Mouse (Mus musculus) limb, embryonic 13.5 days (tissue): ENCODE results near the gene Stac3. TPM values are rescaled to one million over a fixed set of nuclear protein-coding genes. Genes with fewer than 3 reads are reported as not detected.

Experiments used
- ATAC-seq: fragments of 200-750 bp; cut with Nextera tagmentation; 2 replicates; pipeline ENCODE4 v1.8.0; 2017; ENCODE audit warnings: low read depth, moderate number of reproducible peaks, moderate TSS enrichment; ENCODE audit not compliant: low FRiP score
- H3K27ac ChIP-seq: fragments of 300-500 bp; sonication (generic); 2 replicates; pipeline ENCODE4 v1.5.1; 2015; ENCODE audit warnings: inconsistent platforms, mild to moderate bottlenecking, moderate library complexity
- H3K27me3 ChIP-seq: fragments of 300-500 bp; sonication (generic); 2 replicates; pipeline ENCODE4 v1.6.1; 2015; ENCODE audit warnings: mild to moderate bottlenecking, inconsistent platforms
- H3K36me3 ChIP-seq: fragments of 300-500 bp; sonication (generic); 2 replicates; pipeline ENCODE4 v1.6.1; 2015; ENCODE audit warnings: inconsistent platforms, mild to moderate bottlenecking, moderate library complexity
- H3K4me1 ChIP-seq: fragments of 300-500 bp; sonication (generic); 2 replicates; pipeline ENCODE4 v1.6.1; 2015; ENCODE audit warnings: inconsistent platforms
- H3K4me2 ChIP-seq: fragments of 300-500 bp; sonication (generic); replicated peaks from 2 replicates; pipeline ENCODE4 v1.6.1; 2015; ENCODE audit warnings: inconsistent platforms, mild to moderate bottlenecking, moderate library complexity
- H3K4me3 ChIP-seq: fragments of 300-500 bp; sonication (generic); 2 replicates; pipeline ENCODE4 v1.5.1; 2015; ENCODE audit warnings: moderate library complexity, mild to moderate bottlenecking, inconsistent platforms
- H3K9ac ChIP-seq: fragments of 300-500 bp; sonication (generic); 2 replicates; pipeline ENCODE4 v1.6.1; 2015; ENCODE audit warnings: mild to moderate bottlenecking, inconsistent platforms
- H3K9me3 ChIP-seq: fragments of 300-500 bp; sonication (generic); 2 replicates; pipeline ENCODE4 v1.6.1; 2016; ENCODE audit warnings: inconsistent platforms
- WGBS: fragments of 180-500 bp; shearing (Covaris S2); methylation state at CpG from one replicate; pipeline ENCODE4 v1.1.7; 2015; 5-methylcytosine and 5-hydroxymethylcytosine counted together
- polyA plus RNA-seq: library from polyadenylated mRNA; unstranded; fragments of >200 nt; fragmentation: Nextera tagmentation; extraction: Ambion mirVana; gene quantifications from 2 replicates; pipeline ENCODE4 v1.2.1, GENCODE M21; 2015

The Stac3 gene
- 20.8 and 20.9 TPM in 2 replicates for polyA plus RNA-seq

DNA sequence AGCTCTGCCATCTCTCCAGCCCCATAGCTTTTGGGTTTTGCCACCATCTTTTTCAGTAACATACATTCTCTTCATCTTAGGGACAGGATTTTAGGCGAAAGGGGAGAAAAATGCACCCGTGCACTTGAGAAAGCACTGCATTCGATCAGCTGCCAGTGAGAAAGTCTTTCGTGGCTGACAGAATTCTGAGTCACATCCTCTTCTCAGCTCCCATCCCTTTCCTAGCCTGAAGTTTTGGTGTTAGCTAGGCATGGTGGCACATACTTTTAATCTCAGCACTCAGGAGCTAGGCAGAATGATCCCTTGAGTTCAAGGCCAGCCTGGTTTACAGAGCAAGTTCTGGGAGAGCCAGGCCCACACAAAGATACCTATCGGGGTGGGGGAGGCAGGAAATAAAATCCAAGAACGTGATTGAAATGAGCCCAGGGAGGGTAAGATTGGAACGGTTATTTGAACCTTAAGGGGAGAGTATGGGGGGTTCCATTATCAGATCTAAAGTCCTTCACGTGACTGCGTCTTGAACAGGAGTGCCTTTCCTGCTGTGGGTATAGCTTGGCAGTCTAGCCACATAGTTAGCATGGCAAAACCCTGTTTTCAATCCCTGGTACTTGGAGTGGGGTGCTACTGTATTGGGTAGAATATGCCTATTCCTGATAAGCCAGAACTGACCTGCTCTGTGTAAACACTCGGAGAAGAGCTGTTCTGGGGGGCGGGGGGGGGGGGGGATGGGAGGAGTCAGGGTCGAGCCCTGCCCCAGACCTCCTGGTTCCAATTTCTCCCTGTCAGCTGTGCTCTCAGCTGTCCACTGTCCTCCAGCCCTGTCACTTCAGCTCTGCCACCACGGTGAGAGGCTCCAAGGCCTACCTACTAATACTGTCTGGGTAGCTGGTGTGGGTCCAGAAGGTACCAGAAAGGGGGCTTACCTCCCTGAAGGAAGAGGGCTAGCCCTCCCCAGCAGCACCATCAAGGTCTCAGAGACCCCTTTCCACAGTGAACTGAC is at the start of gene Stac3:
TSS of gene Stac3 (plus strand) at position 793 of the 1,000 bp plus-strand sequence.
- peak; percentile 58; the same call in 1 of the 2 replicates for ATAC-seq
- Histone ChIP-seq H3K9ac (0 out of 2 replicates have a peak within 1 kb of the TSS, but pooled peaks have one; percentile 4), H3K9me3 (no peaks in the 10 kb centered on the region), H3K4me2 (no peak within 1 kb of the TSS; the same call in 1 of the 2 replicates), H3K36me3 (peaks cover 74% of the 10 kb centered on the region), H3K27ac (no peak within 1 kb of the TSS), H3K4me1 (0 out of 2 replicates have a peak, but pooled peaks cover 4% of the 10 kb centered on the region), H3K27me3 (peaks cover under 1% of the 10 kb centered on the region; the same call in 1 of the 2 replicates), H3K4me3 (no peak within 1 kb of the TSS)
- WGBS = 67% methylated on average over 13 of the region's 13 CpGs

DNA sequence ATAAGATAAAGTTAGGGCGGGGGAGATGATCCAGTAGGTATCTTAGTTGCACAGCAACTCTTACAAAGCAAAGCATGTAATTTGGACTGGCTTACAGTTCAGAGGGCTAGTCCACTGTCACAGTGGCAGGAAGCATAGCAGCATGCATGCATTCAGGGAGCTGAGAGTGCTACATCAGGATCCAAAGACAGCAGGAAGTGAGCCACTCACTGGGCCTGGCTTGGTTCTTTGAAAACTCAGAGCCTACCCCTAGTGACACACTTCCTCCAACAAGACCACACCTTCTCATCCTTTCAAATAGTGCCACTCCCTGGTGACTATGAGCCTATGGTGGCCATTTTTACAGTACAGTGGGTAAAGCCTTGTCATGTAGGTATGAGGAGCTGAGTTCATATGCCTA is 47.8 kb upstream of the Stac3 start:
- Histone ChIP-seq H3K9ac (no peak overlapping the region), H3K4me1 (no peaks in the 10 kb centered on the region), H3K9me3 (no peaks in the 10 kb centered on the region), H3K4me3 (no peak overlapping the region), H3K36me3 (peaks cover 76% of the 10 kb centered on the region), H3K27me3 (no peaks in the 10 kb centered on the region), H3K4me2 (no peak overlapping the region), H3K27ac (no peak overlapping the region)
- WGBS = 100% methylated on average over 1 of the region's 1 CpGs
- ATAC-seq = no peak

DNA sequence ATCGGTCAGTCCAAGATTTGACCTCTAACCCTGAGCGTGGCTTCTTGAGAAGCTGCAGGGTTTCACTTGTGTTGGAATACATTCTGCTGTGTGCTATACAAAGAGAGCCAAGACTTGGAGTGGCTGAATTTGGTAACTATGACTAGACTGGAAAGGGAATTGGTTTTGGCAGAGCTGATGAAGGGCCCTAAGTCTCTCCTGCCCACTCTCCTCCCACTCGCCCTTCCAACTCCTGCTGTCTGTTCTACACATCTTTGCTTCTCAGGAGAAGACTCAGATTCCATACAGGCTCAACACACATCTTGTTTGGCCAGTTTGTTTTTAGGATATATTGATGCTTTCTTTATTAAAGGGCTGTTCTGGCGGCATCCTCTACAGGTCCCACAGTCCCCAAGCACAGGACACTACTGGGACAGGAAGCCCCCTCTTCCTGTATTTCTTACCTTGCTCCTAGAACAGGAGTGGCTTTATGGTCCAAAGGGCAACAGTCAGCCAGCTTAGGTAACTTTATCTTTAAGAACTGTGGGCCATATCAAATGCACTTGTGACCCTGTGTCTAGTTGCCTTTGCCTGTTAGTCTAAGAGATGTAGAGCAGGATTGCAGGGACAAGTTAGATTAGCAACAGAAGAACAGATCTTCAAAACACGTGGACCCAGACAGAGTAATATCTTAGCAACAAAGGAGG is 38.9 kb upstream of the Stac3 start:
- Histone ChIP-seq H3K4me3 (no peak overlapping the region), H3K4me1 (no peaks in the 10 kb centered on the region), H3K27me3 (no peaks in the 10 kb centered on the region), H3K4me2 (no peak overlapping the region), H3K9ac (no peak overlapping the region), H3K27ac (no peak overlapping the region), H3K36me3 (peaks cover 91% of the 10 kb centered on the region), H3K9me3 (no peaks in the 10 kb centered on the region)
- 88% methylated on average over 5 of the region's 5 CpGs for WGBS
- no peak for ATAC-seq

DNA sequence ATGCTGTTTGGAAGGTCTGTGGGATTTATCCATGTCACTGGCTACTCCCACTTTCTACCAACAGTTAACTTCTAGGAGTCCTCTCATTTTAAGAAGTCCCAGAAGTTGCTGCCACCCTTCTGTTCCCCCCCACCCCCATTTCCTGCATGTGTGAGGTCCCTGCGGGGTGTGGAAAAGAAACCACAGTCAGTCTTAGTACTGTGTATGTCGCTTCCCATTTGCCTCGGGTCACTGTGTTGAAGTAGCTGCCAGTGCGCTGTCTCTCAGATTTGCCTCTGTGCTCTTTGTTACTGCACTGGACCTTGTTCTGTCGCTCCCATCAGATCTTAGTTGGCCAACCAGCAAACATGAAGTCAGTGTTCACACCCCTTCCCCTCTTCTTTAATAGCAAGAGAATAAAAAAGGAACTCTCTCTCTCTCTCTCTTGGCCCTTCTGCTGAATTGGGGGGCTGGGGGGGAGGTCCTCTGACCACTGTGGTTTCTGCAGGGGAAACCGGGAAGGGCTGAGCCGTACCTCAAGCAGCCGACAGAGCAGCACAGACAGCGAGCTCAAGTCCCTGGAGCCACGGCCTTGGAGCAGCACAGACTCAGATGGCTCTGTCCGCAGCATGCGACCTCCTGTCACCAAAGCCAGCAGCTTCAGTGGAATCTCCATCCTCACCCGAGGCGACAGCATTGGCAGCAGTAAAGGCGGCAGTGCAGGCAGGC is 30.1 kb upstream of the Stac3 start:
- WGBS = 51% methylated on average over 15 of the region's 15 CpGs
- no peak overlapping the region for H3K4me2 ChIP-seq
- H3K4me3 ChIP-seq = no peak overlapping the region
- H3K36me3 ChIP-seq = peaks cover 72% of the 10 kb centered on the region
- no peak overlapping the region for H3K9ac ChIP-seq
- no peaks in the 10 kb centered on the region for H3K27me3 ChIP-seq
- H3K9me3 ChIP-seq = no peaks in the 10 kb centered on the region
- no peak for ATAC-seq
- H3K4me1 ChIP-seq = peaks cover 7% of the 10 kb centered on the region; the same call in 1 of the 2 replicates
- no peak overlapping the region for H3K27ac ChIP-seq

DNA sequence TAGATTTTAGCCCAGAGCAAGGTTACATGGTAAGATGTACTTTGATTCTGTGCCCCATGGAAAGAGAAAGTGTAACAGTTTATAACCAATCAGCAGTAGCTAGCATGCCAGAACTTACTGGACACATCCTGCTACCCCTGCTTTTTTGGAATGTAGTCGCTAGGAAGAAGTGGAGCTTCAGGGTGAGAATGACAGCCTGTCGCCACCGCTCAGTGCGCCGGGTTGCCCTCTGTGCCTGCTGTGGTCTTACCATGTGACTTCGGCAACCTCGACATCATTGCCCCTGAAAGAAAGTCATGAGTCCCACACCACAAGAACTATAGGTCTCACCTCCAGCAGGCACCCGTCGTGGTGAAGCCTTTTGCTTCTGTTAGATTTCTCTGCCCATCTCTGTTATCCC is 28.8 kb upstream of the Stac3 start:
- Histone ChIP-seq H3K4me1 (peaks cover 7% of the 10 kb centered on the region; the same call in 1 of the 2 replicates), H3K9me3 (no peaks in the 10 kb centered on the region), H3K27ac (no peak overlapping the region), H3K36me3 (peaks cover 76% of the 10 kb centered on the region), H3K4me3 (no peak overlapping the region), H3K27me3 (no peaks in the 10 kb centered on the region), H3K9ac (no peak overlapping the region), H3K4me2 (no peak overlapping the region)
- no peak for ATAC-seq
- WGBS = 83% methylated on average over 9 of the region's 9 CpGs

DNA sequence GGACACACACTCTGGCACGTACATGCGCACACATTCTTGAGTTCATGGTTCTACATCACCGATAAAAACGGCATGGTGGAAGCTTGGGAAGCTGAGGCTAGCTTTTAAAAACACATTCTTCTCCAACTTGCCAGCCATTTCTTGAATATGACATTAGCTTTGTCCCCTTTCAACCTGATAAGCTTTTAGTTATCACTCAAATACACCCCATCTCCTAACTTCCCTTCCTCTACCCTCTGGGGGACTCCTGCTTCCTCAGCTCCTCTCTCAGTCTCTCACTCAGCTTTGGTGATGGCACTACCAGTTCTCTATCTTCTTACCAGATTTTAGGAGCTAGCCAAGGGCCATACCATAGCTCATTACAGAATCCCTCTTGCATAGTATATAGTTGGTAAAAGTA is 26.3 kb upstream of the Stac3 start:
- WGBS = 96% methylated on average over 4 of the region's 4 CpGs
- Histone ChIP-seq H3K36me3 (peaks cover 70% of the 10 kb centered on the region), H3K4me2 (no peak overlapping the region), H3K4me3 (no peak overlapping the region), H3K9ac (no peak overlapping the region), H3K4me1 (peaks cover 7% of the 10 kb centered on the region; the same call in 1 of the 2 replicates), H3K9me3 (no peaks in the 10 kb centered on the region), H3K27ac (no peak overlapping the region), H3K27me3 (no peaks in the 10 kb centered on the region)
- ATAC-seq = no peak

DNA sequence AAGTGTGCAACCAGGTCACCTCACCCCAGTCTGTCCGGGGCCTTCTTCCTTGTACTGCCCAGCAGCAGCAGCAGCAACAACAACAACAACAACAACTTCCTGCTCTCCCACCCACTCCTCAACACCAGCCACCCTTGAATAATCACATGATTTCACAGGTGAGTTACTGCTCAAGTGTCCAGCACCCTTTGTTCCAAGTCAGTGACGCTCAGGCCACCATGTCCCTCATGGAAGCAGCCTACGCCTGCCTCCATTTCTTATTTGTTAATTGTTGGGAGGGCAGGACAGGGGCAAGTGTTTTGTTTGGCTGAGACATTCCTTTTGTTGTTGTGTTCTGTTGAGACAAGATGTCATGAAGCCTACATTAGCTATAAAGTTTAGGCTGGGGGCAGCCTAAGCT is 24.9 kb upstream of the Stac3 start:
- WGBS = 85% methylated on average over 3 of the region's 3 CpGs
- peaks cover 77% of the 10 kb centered on the region for H3K36me3 ChIP-seq

DNA sequence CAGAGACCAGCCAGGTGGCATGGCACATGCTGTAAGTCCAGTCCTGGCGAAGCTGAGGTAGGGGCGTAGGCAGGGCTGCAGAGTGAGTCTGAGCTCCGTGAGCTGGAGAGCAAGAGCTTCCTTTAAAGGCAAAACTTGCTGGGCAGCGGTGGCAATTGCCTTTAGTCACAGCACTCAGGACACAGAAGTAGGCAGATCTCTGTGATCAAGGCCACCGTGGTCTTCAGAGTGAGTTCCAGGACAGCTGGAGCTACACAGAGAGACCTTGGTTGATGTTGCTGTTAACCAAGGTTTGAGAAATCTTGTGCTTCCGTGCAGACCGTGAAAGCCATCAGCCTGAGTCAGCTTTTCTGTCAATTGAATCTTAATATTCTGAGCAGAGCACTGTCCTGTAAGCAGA is 24.2 kb upstream of the Stac3 start:
- Histone ChIP-seq H3K4me2 (no peak overlapping the region), H3K27me3 (no peaks in the 10 kb centered on the region), H3K9me3 (no peaks in the 10 kb centered on the region), H3K4me3 (no peak overlapping the region), H3K27ac (no peak overlapping the region), H3K4me1 (no peaks in the 10 kb centered on the region), H3K9ac (no peak overlapping the region), H3K36me3 (peaks cover 77% of the 10 kb centered on the region)
- WGBS = 80% methylated on average over 7 of the region's 7 CpGs
- no peak for ATAC-seq

More for the DNA sequence above, 24.9 kb upstream of the Stac3 start:
- Histone ChIP-seq H3K4me3 (no peak overlapping the region), H3K9ac (no peak overlapping the region), H3K4me2 (no peak overlapping the region), H3K27me3 (no peaks in the 10 kb centered on the region), H3K27ac (no peak overlapping the region), H3K4me1 (peaks cover 2% of the 10 kb centered on the region; the same call in 1 of the 2 replicates), H3K9me3 (no peaks in the 10 kb centered on the region)
- no peak for ATAC-seq

DNA sequence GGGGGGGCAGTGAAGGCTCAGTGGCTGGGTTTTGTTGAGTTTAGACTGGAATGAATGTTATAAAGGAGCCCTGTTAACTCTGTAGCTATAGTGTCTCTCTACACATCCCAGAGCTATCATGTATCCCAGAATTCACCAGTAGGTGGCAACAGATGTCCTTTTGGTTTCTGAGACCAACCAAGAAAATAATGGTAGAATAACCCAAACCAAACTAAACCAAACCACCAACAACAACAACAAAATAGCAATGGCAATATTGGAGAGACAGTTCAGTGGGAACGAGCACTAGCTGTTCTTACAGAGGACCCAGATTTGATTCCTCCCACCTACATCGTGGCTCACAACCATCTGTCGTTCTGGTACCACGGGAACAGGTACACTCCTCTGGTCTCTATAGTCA is 22.4 kb upstream of the Stac3 start:
- ATAC-seq = no peak
- H3K27me3 ChIP-seq = no peaks in the 10 kb centered on the region
- WGBS = 95% methylated on average over 4 of the region's 4 CpGs
- H3K27ac ChIP-seq = no peak overlapping the region
- no peak overlapping the region for H3K9ac ChIP-seq
- H3K4me3 ChIP-seq = no peak overlapping the region
- H3K4me1 ChIP-seq = no peaks in the 10 kb centered on the region
- peaks cover 79% of the 10 kb centered on the region for H3K36me3 ChIP-seq
- no peaks in the 10 kb centered on the region for H3K9me3 ChIP-seq
- no peak overlapping the region for H3K4me2 ChIP-seq

DNA sequence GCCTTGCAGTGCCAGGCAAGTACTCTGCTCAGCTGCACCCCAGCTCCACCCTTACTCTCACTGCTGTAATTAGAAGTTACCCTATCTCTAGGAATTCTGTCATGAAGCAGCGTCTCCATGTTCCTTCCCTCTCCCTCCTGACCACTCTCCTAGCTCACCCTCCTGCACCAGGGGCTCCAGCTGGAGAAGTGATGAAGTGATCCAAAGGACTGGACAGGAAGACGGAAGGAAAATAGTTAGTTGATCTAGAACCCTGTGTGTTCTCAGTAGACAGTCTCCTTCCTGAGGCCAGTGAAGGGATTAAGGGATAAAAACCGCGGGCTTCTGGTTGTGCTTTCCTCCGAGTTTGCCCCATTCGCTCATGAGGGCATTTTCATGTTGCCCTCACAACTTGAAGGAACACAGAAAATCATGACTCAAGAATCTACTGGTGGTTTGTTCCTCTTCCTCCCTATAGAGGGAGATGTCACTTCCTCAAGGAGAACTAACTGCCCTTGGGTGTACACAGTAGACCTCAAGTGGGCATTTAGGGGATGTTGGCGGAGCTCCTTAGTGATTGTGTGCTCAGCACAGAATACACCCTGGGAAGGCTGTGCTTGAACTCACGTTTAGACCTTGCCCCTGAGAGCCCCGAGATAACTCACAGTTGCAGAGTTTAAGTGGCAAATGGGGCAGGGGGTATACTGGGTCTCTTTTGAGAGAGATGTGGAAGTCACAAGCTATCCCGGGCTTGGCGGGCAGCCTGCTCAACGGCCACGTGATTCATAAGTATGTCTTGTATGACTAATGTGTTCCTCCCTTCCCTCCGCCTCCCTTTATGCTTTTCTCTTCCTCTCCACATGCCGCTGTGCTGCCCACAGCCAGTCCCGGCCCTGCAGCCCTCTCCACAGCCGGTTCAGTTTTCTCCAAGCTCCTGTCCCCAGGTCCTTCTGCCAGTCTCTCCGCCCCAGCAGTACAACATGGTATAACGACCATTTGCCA is 20.4 kb upstream of the Stac3 start:
- no peaks in the 10 kb centered on the region for H3K4me1 ChIP-seq
- no peak overlapping the region; the same call in 1 of the 2 replicates for H3K9ac ChIP-seq
- ATAC-seq = no peak
- no peak overlapping the region for H3K4me3 ChIP-seq
- no peak overlapping the region for H3K27ac ChIP-seq
- no peak overlapping the region for H3K4me2 ChIP-seq
- 85% methylated on average over 19 of the region's 19 CpGs for WGBS
- peaks cover 81% of the 10 kb centered on the region for H3K36me3 ChIP-seq
- H3K9me3 ChIP-seq = no peaks in the 10 kb centered on the region
- no peaks in the 10 kb centered on the region for H3K27me3 ChIP-seq

DNA sequence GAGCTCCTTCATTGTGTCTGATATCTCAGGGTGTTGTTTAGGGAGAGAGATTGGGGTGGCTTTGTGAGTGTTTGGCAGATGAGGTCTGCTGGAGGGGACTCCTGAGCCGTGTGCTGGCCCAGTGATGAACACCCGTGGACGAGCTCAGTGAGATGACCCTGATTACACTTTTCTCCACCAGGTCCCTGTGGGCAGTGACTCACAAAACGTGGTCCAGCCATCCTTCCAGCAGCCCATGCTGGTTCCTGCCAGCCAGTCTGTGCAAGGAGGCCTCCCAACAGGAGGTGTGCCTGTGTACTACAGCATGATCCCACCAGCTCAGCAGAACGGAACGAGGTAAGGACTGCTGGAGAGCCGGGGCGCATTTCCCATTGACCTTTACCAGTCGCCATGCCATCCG is 16.3 kb upstream of the Stac3 start:
- 89% methylated on average over 10 of the region's 10 CpGs for WGBS

More for the DNA sequence above, 16.3 kb upstream of the Stac3 start:
- Histone ChIP-seq H3K4me1 (no peaks in the 10 kb centered on the region), H3K4me3 (no peak overlapping the region), H3K9me3 (no peaks in the 10 kb centered on the region), H3K27ac (no peak overlapping the region), H3K36me3 (peaks cover 90% of the 10 kb centered on the region), H3K9ac (no peak overlapping the region), H3K27me3 (no peaks in the 10 kb centered on the region), H3K4me2 (no peak overlapping the region)
- ATAC-seq = no peak
